Mouse (Mus musculus): ENCODE measurements around the gene Tmprss7.

DNA sequence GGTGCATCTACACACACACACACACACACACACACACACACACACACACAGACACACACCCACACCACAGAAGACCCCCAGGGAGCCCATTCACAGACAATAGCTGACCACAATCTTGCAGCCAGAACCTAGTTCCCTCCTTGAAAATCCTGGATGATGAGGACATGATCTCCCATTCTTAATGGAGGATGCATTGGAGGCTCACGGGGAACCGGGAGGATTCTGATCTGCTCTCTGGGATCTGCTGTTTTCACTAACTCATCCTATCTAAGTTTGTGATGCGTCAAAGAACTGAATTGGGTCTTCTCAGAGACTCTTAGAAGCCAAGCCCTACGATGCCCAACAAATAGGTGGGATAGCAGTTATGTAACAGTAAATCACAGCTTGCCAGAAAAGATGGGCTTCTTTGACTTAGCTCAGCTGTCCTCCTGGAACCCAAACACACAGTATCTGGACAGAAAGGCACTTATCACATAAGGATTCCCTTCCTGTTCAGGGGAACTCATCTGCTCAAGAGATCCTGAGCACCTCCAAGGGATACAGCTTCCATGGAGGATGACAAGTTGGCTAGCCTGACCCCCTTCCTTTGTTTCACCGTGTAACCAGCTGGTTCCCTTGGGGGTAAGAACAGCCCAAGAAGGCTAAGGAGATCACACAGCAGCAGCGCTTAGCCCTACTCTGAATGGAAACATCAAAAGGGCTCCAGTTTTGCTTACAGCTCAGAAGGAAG is 29.9 kb upstream of the Tmprss7 start:
- TF ChIP-seq CTCF (IDR thresholded peaks at IDR 0.05; ENCODE audit: low read depth, low read length) (no peak), POLR2A (IDR thresholded peaks at IDR 0.05; ENCODE audit: insufficient read depth, low read length) (no peak), EP300 (IDR thresholded peaks at IDR 0.05; ENCODE audit: insufficient read depth, low read depth, low read length) (no peak)
